Mouse (Mus musculus) midbrain, embryonic 11.5 days (tissue): ENCODE measurements around the gene Micu2. TPM values are rescaled to one million over a fixed set of nuclear protein-coding genes. Genes with fewer than 3 reads are reported as not detected.

Source experiments
- ATAC-seq: fragments of 200-750 bp; cut with Nextera tagmentation; 2 replicates; pipeline ENCODE4 v1.8.0; 2017; ENCODE audit warnings: moderate TSS enrichment, moderate library complexity; ENCODE audit not compliant: low FRiP score
- DNase-seq: peaks from one replicate; pipeline ENCODE4 v3.0.0; 2015; ENCODE audit warnings: low spot score; ENCODE audit errors: missing footprints
- H3K27ac ChIP-seq: fragments of 300-500 bp; sonication (generic); 2 replicates; pipeline ENCODE4 v1.5.1; 2014; ENCODE audit warnings: low read depth, low read length
- H3K27me3 ChIP-seq: fragments of 300-500 bp; sonication (generic); 2 replicates; pipeline ENCODE4 v1.6.1; 2014; ENCODE audit warnings: mild to moderate bottlenecking, low read length, moderate library complexity, mixed read lengths; ENCODE audit not compliant: control insufficient read depth, insufficient read depth
- H3K36me3 ChIP-seq: fragments of 300-500 bp; sonication (generic); 2 replicates; pipeline ENCODE4 v1.6.1; 2014; ENCODE audit warnings: mild to moderate bottlenecking, low read length, moderate library complexity, mixed read lengths; ENCODE audit not compliant: control insufficient read depth, insufficient read depth
- H3K4me1 ChIP-seq: fragments of 300-500 bp; sonication (generic); 2 replicates; pipeline ENCODE4 v1.6.1; 2014; ENCODE audit warnings: low read length; ENCODE audit not compliant: control insufficient read depth, insufficient read depth
- H3K4me2 ChIP-seq: fragments of 300-500 bp; sonication (generic); 2 replicates; pipeline ENCODE4 v1.6.1; 2014; ENCODE audit warnings: mild to moderate bottlenecking, moderate library complexity
- H3K4me3 ChIP-seq: fragments of 300-500 bp; sonication (generic); 2 replicates; pipeline ENCODE4 v1.5.1; 2014; ENCODE audit warnings: low read depth, low read length
- H3K9ac ChIP-seq: fragments of 300-500 bp; sonication (generic); 2 replicates; pipeline ENCODE4 v1.6.1; 2014; ENCODE audit warnings: low read length
- H3K9me3 ChIP-seq: fragments of 300-500 bp; sonication (generic); 2 replicates; pipeline ENCODE4 v1.6.1; 2016; ENCODE audit warnings: low read length; ENCODE audit not compliant: control insufficient read depth
- WGBS: fragments of 180-500 bp; shearing (Covaris S2); extraction: QIAGEN DNeasy Blood & Tissue Kit; methylation state at CpG from one replicate; pipeline ENCODE4 v1.1.7; 2014; 5-methylcytosine and 5-hydroxymethylcytosine counted together
- polyA plus RNA-seq: library from polyadenylated mRNA; unstranded; fragments of >200 nt; fragmentation: Nextera tagmentation; extraction: Ambion mirVana; gene quantifications from 2 replicates; pipeline ENCODE4 v1.2.1, GENCODE M21; 2014

Micu2 gene
- polyA plus RNA-seq, 1 experiment from 2014 or later: 54.5 TPM

DNA sequence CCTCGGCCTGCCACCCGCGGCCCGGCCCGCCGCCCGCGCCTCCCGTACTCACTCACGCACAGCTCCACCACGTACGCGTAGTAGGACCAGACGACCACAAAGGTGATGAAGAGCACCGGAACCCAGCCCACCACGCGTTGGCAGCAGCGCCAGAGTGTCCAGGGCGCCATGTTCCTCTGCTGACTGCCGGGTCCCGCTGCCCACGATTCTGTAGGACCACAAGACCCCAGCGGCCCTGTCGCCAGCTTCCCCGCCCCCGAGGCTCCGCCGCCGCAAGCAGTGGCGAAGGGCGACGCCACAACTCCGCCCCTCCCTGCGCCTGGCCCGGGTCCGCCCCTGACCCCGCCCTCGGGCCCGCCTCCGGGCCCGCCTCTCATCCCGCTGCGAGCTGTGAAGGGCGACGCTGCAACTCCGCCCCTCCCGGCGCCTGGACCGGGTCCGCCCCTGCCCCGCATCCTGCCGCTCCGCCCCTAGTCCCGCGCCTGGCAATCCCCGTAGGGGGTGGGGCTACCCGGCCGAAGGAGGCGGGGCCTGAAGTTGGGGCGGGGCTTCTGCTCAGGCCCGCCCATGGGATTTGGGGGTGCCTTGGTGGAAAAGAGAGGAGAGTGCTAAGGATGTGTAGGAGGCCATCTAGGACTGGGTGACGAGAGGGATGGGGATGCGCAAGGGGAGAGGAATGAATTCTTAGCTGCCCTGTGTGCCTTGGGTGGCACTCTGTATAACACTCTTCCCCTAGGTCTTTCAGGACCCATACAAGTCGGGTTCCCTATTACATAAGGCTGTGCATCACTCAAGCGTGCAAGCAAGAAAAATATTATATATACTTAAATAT lies 108.8 kb downstream of the Micu2 start, which contains the start of gene Zdhhc20:
Zdhhc20 (minus strand) TSS at position 266 of the 832 bp plus-strand sequence.
- WGBS: 4% methylated on average over 56 of the region's 65 CpGs
- Histone ChIP-seq H3K9me3 (no peaks in the 10 kb centered on the region), H3K4me2 (peak within 1 kb of the TSS; percentile 52)

DNA sequence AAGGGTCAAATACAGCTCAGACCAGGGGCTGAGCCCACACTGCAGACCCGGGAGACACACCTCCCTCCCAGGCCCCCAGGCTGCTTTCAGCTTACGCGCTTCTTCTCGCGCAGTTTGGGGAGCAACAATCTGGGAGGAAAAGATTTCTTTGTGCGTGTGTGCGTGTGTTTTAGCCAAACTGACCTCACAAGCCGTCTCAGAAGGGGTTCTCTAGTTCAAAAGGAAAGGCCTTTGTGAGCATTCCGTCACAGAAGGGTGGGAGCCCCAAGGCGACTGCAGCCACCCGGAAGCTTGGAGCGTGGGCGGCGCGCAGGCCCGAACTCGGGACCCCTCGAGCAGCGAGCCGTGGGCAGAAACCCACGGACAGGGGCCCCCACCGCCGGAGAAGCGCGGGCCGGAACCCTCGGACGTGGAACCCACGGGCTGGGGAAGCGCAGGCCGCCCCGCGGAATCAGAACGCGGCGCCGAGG lies 109.5 kb downstream of the Micu2 start:
- Histone ChIP-seq H3K4me2 (peak overlapping the region; percentile 52), H3K4me1 (no peaks in the 10 kb centered on the region), H3K27ac (peak overlapping the region; percentile 61), H3K27me3 (no peaks in the 10 kb centered on the region), H3K9me3 (no peaks in the 10 kb centered on the region), H3K36me3 (no peaks in the 10 kb centered on the region), H3K4me3 (peak overlapping the region; percentile 94), H3K9ac (peak overlapping the region; percentile 93)
- peak; percentile 95 for DNase-seq
- WGBS: under 1% methylated on average over 32 of the region's 37 CpGs
- peak; percentile 7 for ATAC-seq

More for the DNA sequence above, 108.8 kb downstream of the Micu2 start, which contains the start of gene Zdhhc20:
- Histone ChIP-seq H3K9ac (peak within 1 kb of the TSS; percentile 93), H3K4me3 (peak within 1 kb of the TSS; percentile 94), H3K36me3 (no peaks in the 10 kb centered on the region), H3K27ac (peak within 1 kb of the TSS; percentile 61), H3K4me1 (no peaks in the 10 kb centered on the region), H3K27me3 (no peaks in the 10 kb centered on the region)
- ATAC-seq (peak; percentile 97), DNase-seq (peak; percentile 100)

DNA sequence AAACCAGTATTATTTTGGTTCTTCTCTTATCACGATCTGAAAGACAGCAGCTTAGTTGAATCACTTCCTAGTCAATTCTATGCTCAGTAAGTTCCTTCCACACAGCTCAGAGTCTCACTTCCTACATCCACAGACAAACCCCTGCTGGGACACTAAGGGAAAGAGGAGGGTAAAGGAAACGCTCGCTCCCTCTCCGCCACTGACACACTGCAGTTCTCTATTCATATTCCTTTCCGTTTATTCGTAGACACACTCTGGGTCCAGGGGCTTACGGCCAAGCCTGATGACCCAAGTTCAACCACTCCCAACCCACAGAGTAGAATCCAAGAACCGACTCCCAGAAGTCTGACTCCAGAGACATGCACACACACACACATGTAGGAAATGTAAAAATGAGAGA lies 111.9 kb downstream of the Micu2 start:
- no peak overlapping the region for H3K4me3 ChIP-seq
- H3K27me3 ChIP-seq: no peaks in the 10 kb centered on the region
- H3K9ac ChIP-seq: no peak overlapping the region
- H3K36me3 ChIP-seq: no peaks in the 10 kb centered on the region
- ATAC-seq: no peak
- no peak for DNase-seq
- no peak overlapping the region for H3K27ac ChIP-seq
- 84% methylated on average over 8 of the region's 8 CpGs for WGBS
- no peaks in the 10 kb centered on the region for H3K4me1 ChIP-seq
- H3K4me2 ChIP-seq: no peak overlapping the region
- no peaks in the 10 kb centered on the region for H3K9me3 ChIP-seq

DNA sequence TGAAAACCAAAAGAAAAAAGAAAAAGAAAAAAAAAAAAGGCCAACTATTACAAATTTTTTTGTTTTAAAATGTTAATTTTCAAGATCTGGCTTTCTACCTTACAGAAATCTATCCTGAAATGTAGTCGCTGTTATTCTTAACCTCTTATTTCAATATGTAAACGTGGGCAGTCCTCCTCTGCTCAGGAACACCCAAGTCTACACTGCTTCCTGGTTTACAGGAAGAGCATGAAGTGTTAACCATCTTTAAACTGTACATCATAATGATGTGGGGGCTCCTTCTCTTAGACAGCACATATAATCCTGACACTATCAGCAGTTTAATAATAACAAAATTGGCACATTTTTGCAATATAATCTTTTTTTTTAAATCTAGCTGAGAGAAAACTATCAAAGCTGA lies 113.0 kb downstream of the Micu2 start:
- no peak overlapping the region for H3K27ac ChIP-seq
- no peak overlapping the region for H3K4me2 ChIP-seq
- H3K4me3 ChIP-seq: no peak overlapping the region
- no peaks in the 10 kb centered on the region for H3K27me3 ChIP-seq
- H3K9ac ChIP-seq: no peak overlapping the region
- H3K36me3 ChIP-seq: no peaks in the 10 kb centered on the region
- no peaks in the 10 kb centered on the region for H3K4me1 ChIP-seq
- no peaks in the 10 kb centered on the region for H3K9me3 ChIP-seq
- no peak for DNase-seq
- ATAC-seq: no peak
- WGBS: 98% methylated on average over 2 of the region's 2 CpGs

DNA sequence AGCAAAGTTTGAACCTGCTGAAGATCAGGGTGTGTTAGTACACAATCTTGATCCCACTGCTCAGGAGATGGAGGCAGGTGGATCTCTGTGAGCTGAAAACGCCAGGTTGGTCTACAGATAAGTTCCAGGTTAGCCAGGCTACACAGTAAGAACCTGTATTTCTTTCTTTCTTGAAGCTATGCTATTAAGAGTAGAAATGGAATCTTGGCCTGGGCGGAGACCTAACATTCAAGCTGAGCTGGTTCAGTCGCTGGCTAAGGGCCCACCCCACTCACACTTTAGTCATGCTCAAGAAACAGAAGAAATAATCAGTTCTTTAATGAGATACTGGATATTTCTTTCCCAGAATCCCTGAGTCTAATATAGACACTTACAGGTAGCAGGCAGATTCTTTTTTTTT lies 115.7 kb downstream of the Micu2 start:
- no peaks in the 10 kb centered on the region for H3K36me3 ChIP-seq
- 92% methylated on average over 3 of the region's 3 CpGs for WGBS

DNA sequence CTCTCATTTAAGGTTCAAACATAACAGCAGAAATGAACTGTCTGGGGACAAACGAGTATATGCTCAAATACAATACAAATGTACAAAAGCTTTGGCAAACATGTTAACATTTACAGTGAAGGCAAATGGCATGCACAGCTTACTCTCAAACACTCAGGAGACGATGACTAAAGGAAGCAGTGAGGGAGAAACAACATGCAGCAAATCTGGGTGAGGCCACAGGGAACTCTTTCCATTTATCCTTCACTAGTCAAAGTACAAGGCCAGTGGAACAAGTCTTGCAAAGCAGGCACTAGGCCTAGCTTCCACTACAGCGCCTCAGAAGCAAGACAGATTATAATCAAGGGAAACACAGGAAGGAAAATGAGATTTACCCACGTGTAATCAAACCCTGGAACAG lies 116.3 kb downstream of the Micu2 start:
- Histone ChIP-seq H3K4me1 (no peaks in the 10 kb centered on the region), H3K27ac (no peak overlapping the region), H3K36me3 (no peaks in the 10 kb centered on the region), H3K4me3 (no peak overlapping the region), H3K9ac (no peak overlapping the region), H3K9me3 (no peaks in the 10 kb centered on the region), H3K27me3 (no peaks in the 10 kb centered on the region), H3K4me2 (no peak overlapping the region)
- ATAC-seq (no peak), DNase-seq (no peak)
- WGBS: 72% methylated on average over 4 of the region's 4 CpGs

More for the DNA sequence above, 115.7 kb downstream of the Micu2 start:
- Histone ChIP-seq H3K4me1 (no peaks in the 10 kb centered on the region), H3K27ac (no peak overlapping the region), H3K27me3 (no peaks in the 10 kb centered on the region), H3K9me3 (no peaks in the 10 kb centered on the region), H3K9ac (no peak overlapping the region), H3K4me2 (no peak overlapping the region), H3K4me3 (no peak overlapping the region)
- ATAC-seq (no peak), DNase-seq (no peak)

DNA sequence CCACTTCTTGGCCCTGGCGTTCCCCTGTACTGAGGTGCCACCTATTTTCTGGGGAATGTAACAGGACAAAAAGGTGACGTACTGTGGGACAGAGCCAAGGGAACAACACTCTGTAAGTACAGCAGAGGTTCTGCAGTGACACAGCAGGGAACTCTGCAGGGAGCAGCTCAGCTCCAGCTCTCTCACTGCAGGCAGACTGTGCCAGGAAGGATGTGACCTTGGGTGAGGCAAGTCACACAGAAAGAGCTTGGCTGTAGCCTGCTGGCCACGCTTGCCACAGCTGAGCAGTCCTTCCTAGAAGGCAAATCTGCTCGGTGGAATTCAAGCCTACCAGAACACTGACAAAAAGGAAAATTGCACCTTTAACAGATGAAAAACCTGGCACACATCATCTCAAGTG lies 117.3 kb downstream of the Micu2 start:
- WGBS: 54% methylated on average over 4 of the region's 4 CpGs
- ATAC-seq: no peak
- no peak overlapping the region for H3K4me2 ChIP-seq
- H3K4me3 ChIP-seq: no peak overlapping the region
- DNase-seq: no peak
- H3K36me3 ChIP-seq: no peaks in the 10 kb centered on the region
- no peaks in the 10 kb centered on the region for H3K4me1 ChIP-seq
- H3K27me3 ChIP-seq: no peaks in the 10 kb centered on the region
- H3K9me3 ChIP-seq: no peaks in the 10 kb centered on the region
- no peak overlapping the region for H3K9ac ChIP-seq
- H3K27ac ChIP-seq: no peak overlapping the region; the same call in 1 of the 2 replicates

DNA sequence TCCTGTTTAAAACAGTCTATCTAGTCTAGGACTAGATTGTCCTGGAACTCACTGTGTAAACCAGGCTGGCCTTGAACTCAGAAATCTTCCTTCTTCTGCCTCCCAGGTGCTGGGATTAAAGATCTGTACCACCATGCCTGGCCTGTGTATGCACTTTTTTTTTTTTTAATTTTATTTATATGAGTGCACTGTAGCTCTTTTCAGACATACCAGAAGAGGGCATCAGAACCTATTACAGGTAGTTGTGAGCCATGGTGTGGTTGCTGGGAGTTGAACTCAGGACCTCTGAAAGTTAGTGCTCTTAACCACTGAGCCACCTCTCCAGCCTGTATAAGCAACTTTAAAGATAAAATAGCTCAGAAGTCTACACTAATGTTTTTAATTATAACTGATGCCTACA lies 118.0 kb downstream of the Micu2 start:
- no peak for DNase-seq
- H3K27ac ChIP-seq: no peak overlapping the region
- H3K4me2 ChIP-seq: no peak overlapping the region
- no peaks in the 10 kb centered on the region for H3K9me3 ChIP-seq
- no peaks in the 10 kb centered on the region for H3K27me3 ChIP-seq
- no peak overlapping the region for H3K4me3 ChIP-seq
- no peak for ATAC-seq
- no peaks in the 10 kb centered on the region for H3K4me1 ChIP-seq
- H3K9ac ChIP-seq: no peak overlapping the region
- no peaks in the 10 kb centered on the region for H3K36me3 ChIP-seq

DNA sequence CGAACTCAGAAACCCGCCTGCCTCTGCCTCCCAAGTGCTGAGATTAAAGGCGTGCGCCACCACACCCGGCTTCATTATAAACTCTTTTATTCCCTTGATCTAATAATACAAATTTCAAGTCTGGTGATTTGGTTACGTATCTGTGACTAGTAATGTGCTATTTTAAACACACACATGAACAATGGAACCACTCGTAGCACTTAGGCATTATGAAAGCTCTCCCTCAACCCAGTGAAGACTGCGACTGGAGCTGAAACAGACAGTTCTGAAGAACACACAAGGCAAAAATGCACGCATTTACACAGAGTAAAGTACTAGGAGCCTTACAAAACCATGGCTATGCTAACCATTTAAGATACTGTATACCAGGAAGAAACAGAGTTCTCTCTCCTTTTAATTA lies 121.1 kb downstream of the Micu2 start:
- 92% methylated on average over 9 of the region's 9 CpGs for WGBS
- Histone ChIP-seq H3K27me3 (no peaks in the 10 kb centered on the region), H3K4me2 (no peak overlapping the region), H3K36me3 (no peaks in the 10 kb centered on the region), H3K9ac (no peak overlapping the region), H3K4me1 (no peaks in the 10 kb centered on the region), H3K4me3 (no peak overlapping the region), H3K9me3 (no peaks in the 10 kb centered on the region), H3K27ac (no peak overlapping the region)
- ATAC-seq (no peak), DNase-seq (no peak)
